Mouse (Mus musculus) kidney, adult 11 months (tissue): ENCODE data around the gene Eif5a.
"Not testable (repeated sequence)": the region's sequence is repeated elsewhere in the genome, so short reads cannot be mapped to it uniquely, and the experiment has no call there.

Source experiments
- DNase-seq: peaks from one replicate; pipeline ENCODE4 v3.0.0; 2022

Gene Eif5a

DNA sequence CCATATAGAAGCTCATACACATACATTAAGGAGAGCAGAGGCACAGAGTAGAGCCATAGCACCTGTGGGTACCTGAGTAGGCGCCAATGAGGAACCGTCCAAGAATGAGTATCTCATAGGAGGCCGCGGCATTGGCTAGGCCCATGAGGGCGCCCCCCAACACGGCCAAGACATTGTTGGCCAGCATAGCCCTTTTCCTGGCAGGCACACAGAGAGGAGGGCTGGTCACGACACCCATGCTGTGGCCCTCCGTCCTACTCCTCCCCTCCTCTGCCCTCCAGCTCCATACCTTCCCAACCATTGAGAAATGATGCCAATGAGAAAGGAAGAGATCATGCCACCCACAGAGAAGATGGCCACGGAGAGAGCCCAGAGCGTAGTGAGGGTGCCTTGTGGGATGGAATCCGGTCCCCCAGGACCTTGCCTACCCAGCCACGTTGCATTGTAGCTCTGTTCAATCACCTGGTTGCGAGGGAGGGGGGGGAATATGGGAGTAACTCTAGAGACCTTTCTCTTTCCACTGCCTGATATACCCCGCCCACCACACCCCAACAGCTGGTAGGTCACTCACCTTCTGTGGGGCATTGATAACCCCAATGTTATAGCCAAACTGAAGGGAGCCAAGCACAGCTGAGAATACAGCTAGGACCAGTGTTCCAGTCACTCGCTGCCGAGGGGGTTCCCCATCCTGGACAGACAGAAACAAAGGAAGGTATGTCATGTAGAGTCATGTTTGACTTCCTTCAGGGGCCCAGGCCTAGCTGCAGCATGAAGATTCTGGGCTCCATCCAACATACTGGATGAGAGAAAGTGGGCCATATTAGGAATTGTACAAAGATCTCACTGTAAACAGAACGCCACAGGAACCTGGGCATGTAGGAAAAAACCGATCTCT, 24.5 kb upstream of the Eif5a start:
- no peak for DNase-seq

DNA sequence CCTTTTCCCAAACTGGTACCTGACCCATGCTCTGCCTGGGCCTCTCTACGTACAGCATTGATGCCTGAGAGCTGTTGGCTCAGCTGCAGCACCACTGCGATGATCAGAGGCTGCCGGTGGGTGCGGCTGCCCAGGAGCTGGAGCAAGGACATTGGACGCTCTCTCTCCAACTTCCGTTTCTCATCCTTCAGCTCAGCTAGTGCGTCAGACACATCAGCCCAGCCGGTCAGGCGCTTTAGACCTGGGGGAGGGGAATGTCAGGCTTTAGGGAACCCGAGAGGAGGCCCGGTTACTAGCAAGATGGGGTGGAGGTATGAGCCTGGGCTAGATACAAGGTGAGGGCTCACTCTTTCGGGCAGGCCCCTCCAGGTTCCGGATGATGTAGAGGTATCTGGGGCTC, 23.5 kb upstream of the Eif5a start:
- no peak for DNase-seq

DNA sequence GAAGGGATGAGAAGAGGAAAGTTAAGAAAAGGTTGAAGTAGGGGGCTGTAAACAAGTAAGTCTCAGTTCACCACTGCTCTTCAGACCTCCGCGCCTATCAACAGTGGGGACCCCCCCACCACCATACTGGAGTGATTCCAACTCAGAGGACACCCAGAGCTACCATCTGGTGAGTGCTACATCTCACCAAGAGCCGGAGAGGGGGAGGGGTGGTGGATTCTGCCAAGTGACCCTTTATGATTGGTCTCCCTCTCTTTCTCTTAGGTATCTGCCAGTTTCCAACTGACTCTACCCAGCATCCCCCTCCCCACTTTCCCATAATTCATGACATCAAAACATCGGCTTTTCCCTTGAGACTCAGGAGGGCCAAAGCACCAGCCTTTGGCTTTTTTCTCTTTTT, 19.2 kb upstream of the Eif5a start:
- no peak for DNase-seq

DNA sequence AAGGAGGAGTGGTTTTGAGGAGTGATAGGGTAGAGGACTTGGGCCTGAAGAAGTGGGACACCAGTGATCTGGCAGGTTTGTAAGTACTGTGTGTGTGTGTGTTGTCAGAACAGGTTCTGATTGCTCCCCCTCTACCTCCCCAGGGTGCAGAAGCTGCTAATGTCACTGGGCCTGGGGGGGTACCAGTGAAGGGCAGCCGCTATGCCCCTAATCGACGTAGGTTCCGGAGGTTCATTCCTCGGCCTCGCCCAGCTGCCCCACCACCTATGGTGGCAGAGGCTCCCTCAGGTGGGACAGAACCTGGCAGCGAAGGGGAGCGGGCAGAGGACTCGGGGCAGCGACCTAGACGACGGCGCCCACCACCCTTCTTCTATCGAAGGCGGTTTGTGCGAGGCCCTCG, 18.0 kb upstream of the Eif5a start:
- no peak for DNase-seq

DNA sequence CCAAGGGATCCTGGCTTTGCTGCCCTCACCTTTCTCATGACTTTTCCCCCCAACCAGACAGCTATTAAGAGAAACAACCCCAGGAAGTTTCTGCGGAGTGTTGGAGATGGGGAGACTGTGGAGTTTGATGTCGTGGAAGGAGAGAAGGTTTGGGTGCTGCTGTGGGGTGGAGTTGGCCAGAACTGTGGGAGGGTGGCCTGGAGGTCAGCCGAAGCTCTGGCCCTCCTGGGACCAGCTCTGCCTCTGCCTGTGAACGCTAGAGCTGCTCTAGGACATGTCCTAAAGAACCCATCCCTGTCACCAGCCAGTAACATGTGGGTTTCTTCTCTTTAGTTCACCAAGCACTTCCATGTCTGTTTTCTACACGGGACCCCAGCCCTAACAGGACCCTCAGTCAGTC, 17.4 kb upstream of the Eif5a start:
- DNase-seq: no peak

DNA sequence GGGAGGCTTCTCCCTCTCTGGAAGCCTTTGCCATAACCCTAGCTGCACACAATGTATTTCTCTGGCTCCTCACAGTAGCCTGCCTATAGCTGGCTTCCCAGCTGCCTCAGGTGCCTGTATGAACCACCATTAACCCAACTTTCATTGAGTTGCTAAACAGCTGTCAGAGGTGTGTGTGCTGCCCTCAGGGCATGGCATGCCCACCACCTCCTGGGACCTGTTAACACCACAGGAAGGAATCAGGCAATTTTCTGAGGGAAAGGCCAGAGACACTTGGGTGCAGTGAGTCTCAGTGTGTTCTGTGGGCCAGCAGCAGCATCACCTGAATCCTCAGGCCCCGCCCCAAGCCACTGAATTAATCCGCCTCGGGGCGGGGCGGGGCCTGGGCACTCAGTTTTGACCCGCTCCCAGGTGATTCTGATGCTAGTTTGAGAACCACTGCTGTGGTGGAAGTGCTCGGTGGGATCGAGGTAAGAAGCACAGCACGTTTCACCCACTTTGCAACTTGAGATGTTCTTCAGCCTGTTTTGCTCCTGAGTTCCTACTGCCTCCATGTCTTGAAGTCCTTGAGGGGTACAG, 16.7 kb upstream of the Eif5a start:
- peak; percentile 43 for DNase-seq

DNA sequence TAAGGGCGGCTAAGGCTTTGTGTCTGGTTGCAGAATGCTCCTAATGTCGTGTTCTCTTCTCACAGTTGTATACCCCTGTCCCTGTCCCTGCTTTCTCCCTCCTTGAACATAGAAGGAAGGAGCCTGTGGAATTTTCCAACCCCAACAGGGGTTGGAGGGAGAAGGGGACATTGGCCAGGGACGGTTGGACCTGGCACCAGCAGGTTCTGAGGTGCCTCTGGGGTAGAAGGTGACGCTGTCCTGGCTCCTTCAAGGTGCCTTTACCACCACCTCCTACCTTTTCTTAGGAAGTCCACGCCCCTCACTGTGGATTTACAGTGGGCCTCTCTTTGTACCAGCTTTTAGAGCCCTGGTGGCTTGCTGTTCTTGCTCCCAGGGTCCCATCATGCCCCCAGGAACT, 16.1 kb upstream of the Eif5a start:
- peak; percentile 62 for DNase-seq

DNA sequence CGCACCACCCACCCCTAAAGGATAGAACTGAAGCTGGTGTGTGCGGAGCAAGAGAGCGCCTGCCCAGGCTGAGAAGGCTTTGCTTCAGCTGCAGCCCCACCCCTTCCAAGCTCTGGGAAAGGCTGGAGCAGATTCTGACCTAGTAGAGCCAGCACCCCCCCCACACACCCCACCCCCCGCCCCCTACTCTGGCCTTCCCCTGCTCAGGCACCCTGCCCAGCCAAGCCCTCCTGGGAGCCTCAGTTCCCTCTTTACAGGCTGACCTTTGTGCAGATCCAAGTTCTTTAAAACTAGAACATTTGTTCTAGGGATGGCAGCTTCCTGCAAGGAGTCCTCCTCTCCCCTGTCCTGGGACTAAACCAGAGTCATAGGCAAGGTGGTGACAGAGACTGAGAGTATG, 15.6 kb upstream of the Eif5a start:
- no peak for DNase-seq

DNA sequence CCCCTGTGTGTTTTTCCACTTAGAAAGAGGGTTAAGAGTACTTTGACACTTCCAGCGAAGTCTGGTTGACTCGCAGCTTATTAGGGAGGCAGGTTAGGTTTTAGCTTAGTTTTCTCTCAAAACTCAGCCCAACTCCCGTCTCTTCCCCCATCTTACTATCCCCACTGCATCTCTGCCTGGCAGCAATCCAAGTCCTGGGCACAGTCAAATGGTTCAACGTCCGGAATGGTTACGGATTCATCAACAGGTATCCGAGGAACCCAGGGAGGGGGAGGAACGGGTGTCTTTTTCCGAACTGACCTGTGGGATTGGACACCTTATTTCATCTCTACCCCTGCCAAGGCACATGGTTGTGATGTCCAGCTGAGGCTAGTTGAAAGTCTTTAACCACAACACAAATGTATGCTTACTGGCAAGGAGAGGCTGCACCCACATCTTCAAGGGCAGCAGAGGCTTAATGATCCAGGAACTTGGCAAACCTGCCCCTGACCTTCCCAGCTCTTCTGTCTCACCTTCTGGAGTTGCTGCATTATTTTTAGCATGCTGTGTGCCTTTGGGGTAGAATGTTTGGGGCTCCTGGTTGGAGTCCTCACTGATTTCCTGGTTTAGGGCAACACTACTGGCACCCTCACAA, 15.1 kb upstream of the Eif5a start:
- DNase-seq: peak; percentile 80

DNA sequence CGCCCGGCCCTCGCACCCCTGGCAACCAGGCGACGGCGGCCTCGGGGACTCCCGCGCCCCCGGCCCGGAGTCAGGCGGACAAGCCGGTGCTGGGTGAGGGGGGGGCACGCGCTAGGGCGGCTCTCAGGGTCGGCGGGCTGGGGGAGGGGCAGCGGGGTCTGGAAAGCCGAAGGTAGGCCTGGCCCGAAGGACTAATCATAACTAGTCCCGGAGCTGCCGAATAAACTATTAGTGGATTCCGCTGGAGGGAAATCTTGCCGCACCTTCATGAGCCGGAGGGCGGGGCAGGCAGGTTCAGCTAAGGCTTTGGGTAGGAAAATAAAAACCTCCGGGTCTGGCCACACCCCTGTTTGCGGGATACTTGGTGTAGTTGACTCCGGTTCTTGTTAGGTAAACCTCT, 14.4 kb upstream of the Eif5a start:
- DNase-seq: peak; percentile 68

DNA sequence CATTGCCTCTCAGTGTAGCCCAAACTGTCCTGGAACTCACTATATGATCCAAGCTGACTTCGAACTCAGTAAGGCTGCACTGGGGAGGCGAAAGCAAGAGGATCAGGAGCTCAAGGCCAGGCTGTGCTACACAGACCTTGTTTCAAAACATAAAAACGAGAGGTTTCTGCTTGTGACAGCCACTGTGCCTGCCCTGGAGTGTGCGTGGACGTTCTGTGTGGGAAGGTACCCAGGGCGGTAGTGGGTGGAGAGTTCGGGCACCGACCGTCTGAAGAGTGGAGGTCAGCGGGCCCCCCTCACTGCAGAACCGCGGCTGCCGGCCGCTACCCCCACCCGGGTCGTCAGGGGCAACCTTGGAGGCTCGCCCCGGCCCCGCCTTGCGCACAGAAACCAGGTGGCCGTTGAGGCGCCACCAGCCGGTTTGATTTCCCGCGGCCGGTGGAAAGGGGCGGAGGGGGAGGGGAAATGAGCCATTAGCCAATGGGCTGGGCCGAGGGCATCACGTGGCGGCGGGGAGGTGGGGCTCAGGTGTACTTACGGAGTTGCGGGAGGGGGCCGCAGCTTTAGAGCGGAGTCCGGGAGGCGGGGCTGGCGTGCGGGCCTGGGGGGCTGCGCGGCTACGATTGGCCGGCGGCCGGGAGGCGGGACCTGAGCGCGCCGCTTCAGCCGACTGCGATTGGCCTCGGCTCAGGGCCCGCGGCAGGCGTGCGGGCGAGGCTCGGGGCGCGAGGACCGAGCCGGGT, 13.6 kb upstream of the Eif5a start, which contains the start of gene Ybx2:
Gene Ybx2, plus strand, starts transcription at position 660 of the 743 bp plus-strand sequence.
- peak; percentile 92 for DNase-seq

DNA sequence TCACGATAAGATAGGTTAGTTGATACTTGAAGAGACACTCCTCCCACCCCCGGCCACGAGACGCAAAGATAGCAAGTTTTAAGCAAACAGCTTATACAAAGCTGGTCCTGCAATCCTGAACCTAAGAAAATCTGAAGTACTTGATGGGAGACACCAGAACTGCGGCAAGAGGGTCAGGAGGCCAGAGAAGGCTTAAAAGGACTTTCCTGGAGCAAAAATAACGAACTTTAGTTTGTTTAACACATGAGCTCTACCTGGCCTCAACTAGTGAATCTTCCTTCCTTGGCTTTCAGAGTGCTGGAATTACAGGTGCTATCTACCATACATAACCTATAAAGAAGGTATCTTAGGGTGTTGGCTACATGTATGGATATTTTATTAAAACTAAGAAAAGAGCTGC, 12.9 kb upstream of the Eif5a start:
- DNase-seq: no peak

DNA sequence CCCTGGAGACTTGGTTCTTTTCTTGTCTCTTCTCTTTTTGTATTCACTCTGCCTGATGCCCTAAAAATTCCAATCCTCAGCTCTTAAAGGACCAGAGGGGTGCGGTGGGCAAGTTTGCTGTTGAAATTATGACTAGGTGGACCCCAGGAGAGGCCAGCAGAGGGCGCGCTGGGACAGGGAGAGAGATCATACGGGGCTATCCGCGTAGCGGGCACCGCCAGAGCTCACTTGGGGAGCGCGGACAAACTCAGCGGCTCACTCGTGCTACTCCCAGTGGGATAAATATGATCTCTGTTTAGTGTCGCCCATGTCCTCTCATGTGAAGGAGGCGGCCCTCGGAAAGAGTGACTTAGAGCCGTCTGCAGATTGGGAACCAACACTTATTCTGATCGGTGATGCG, 12.4 kb upstream of the Eif5a start:
- DNase-seq: peak; percentile 77

DNA sequence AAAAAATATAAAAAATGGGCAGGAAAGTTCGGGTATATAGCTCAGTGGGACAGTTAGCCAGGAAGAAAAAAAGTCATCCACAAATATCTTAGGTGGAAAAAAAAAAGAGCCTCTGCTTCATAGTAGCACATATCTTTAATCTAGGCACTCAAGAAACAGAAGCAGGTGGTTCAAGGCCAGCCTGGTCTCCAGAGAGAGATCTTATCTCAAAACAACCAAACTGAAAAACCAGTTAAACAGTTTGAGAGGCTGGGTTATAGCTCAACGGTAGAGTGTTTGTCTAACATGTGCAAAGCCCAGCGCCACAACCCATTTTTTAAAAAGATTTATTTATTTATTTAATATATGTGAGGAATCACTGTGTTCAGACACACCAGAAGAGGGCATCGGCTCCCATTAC, 11.3 kb upstream of the Eif5a start:
- no peak for DNase-seq

DNA sequence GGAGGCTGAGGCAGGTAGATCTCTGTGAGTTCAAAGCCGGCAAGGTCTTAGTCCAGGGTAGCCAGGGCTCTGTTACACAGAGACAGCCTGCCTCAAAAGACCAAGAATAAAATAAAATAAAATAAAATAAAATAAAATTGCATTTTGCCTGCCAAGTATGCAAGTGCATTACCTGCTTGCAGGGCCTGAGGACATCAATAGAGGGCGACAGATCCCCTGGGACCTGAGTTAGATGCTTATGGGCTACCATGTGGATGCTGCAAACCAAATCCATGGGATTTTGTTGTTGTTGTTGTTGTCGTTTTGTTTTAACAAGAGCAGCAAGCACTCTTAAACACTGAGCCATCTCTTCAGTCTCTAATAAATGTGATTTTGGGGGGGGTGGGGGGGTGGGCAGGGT, 10.5 kb upstream of the Eif5a start:
- DNase-seq: no peak

DNA sequence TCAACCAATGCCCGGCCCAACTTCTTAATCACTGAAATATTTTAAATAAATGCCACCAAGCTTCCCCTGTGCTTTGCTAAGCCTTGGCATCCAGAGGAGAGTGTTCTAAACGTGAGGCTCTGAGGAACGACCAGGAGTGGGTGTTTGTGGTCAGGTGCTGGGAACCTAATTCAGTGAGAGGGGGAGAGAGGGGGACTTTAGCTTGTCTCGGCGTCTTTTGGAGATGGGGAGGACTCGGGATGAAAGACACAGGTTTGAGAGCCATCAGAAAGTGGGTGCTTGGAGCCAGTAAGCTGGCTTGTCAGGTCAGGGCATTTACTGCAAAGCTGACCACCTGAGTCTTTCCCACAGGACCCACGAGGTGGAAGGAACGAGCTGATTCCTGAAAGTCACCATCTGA, 10.0 kb upstream of the Eif5a start:
- DNase-seq: no peak

DNA sequence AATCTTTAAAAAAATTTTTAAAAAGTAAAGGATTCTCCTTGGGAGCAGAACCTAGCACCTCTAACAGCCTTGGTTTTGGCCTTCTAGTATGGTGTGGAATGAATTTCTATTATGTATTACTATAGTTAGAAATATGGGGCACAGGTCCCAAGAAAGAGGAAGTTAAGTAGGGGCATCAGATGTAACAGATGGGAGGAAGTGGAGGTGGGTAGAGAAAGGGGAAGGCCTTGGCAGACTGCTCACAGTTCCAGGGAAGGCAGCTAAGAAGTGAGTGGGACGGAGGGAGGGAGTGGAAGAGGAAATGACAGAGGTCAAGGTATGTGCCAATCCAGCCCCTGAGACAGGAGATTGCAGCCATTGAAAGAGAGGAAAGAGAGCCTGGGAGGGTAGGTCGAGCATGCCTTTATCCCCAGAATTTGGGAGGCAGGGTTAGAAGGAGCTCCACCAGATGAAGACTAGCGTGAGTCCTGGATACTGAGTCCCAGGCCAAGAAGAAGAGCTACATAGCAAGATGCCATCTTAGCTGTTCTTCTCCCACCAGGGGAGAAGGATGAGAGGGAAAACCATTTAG, 9.3 kb upstream of the Eif5a start:
- DNase-seq: no peak

DNA sequence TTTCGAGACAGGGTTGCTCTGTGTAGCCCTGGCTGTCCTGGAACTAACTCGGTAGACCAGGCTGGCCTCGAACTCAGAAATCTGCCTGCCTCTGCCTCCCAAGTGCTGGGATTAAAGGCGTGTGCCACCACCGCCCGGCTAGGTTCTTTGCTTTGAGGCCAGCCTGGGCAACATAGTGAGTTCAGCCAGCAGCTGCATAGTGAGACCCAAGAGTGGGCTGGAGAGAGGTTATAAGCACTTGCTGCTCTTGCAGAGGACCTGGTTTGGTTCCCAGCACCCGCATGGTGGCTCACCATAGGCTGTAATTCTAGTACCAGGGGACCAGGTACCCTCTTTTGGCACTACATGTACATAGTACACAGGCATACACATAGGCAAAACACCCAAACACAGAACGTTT, 8.4 kb upstream of the Eif5a start:
- not testable (repeated sequence) for DNase-seq

DNA sequence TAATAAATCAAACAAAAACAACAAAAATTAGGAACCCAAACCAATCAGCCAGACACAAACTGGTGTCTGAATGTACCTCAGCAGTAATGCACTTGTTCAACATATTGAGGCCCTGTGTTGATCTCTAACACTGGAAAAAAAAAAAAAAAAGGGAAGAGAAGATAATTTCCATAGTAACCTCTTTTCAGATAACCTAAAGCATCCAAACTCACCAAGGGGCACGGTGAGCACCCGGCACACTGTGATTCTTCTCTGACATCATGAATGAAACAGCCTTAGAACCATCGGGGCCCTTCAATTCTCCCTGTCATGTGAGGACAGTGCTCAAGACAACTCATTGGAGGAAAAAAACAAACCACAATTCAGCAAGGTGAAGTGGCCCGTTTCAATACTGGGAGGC, 8.0 kb upstream of the Eif5a start:
- DNase-seq: no peak

DNA sequence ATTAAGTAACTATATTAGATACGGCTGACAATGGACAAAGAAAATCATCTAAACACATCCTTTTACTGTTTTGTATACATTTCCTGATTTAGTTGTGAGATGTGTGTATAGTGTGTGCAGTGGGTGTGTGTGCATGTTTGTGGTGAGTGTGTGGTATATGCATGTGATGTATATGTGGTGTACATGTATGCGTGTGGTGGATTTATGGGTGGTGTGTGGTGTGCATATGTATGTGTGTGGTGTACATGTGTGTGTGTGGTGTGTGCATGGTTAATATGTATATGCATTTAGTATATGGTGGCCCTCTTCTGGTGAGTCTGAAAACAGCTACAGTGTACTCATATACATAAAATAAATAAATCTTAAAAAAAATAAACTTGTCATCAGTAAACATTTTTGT, 5.7 kb upstream of the Eif5a start:
- no peak for DNase-seq

DNA sequence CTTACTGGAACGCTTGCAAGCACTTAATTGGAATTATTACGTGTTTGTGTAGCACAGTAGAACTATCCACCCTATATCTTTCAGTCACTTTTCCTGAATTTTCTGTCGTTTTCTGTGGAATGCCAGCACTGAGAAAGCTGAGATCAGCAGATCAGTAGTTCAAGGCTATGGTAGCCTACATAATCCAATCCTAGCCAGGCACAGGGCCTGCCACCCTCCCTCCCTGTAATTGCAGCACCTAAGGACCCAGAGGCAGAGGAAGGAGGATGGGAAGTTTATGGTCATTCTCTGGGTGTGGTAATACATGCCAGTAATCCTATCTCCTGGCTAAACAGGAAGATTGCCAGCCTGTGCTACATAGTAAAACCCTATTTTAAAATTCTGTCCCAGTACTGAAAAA, 1.0 kb upstream of the Eif5a start:
- no peak for DNase-seq

DNA sequence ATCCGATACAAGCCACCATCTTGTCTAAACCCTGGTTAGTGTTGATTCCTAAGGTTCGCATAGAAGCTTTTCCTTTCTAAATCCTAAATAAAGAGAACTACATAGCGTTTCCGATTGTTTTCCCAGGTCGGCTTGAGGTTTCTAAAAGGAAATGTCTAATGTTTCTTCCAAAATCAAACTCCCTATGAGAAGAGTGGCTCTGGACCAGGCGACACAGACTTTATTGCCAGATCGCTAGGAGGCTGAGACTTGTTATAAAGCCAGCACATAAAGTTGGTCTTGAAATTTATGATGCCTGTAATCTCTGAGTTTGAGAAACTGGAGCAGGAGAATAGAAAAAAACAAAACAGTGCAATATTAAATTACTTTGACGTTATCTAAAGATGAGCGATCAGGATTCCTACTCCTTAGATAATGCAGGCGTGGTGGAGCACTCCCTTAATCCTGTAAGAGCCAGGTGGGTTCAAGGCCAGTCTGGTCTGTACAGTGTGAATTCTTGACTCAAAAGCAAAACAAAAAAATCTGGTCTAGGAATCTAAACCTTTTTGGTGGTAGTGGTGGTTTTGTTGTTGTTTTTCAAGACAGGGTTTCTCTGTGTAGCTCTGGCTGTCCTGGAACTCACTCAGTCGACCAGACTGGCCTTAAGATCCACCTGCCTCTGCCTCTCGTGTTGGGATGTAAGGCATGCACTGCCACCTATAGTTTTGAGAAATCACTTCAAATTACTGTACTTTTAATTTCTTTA, 426 bp upstream of the Eif5a start:
- DNase-seq: no peak
